Mouse (Mus musculus): ENCODE results near the gene Cuedc1. TPM values are rescaled to one million over a fixed set of nuclear protein-coding genes. Genes with fewer than 3 reads are reported as not detected.

Cuedc1 gene
- total and polyA plus RNA-seq, 3 experiments, result 1.0 to 4.8 TPM; not detected in 1

- no peaks in the 10 kb centered on the region for H3K4me1 ChIP-seq (ENCODE audit: control insufficient read depth in 1 of 2, insufficient read depth in 2 of 2, low read length in 2 of 2)
- no peak overlapping the region for H3K4me3 ChIP-seq (ENCODE audit: control insufficient read depth in 1 of 2, insufficient read depth in 1 of 2, low read depth in 2 of 2, low read length in 2 of 2)
- peaks cover 0 to 3% of the 10 kb centered on the region in 2 experiments; a peak in 2 of 4 replicates for H3K27me3 ChIP-seq (ENCODE audit: control insufficient read depth in 1 of 2, insufficient read depth in 2 of 2, low read length in 2 of 2)
- no peak overlapping the region for H3K9ac ChIP-seq (ENCODE audit: control insufficient read depth, low read depth, low read length, poor library complexity, severe bottlenecking)
- no peak for DNase-seq (ENCODE audit: low read depth, low spot score)
- TF ChIP-seq SMC3 (IDR thresholded peaks at IDR 0.05; ENCODE audit: low read depth, low read length), result no peak
- no peak for TF ChIP-seq CHD2 (IDR thresholded peaks at IDR 0.05; ENCODE audit: low read length)
- TF ChIP-seq EP300 (IDR thresholded peaks at IDR 0.05; ENCODE audit: low read depth in 1 of 2, low read length in 2 of 2), result no peak
- TF ChIP-seq TBP (IDR thresholded peaks at IDR 0.05; ENCODE audit: low read depth, low read length), result no peak
- no peak for TF ChIP-seq POLR2AphosphoS5 (IDR thresholded peaks at IDR 0.05; ENCODE audit: borderline replicate concordance, low read depth, low read length)
- TF ChIP-seq NELFE (IDR thresholded peaks at IDR 0.05; ENCODE audit: low read depth, low read length), result no peak
- TF ChIP-seq ETS1 (IDR thresholded peaks at IDR 0.05; ENCODE audit: low read depth, low read length), result no peak
- no peak for TF ChIP-seq ELF1 (IDR thresholded peaks at IDR 0.05; ENCODE audit: low read depth, low read length)
- H3K27ac ChIP-seq (ENCODE audit: control insufficient read depth, low read depth, low read length), result no peak overlapping the region
- H3K79me2 ChIP-seq (ENCODE audit: control insufficient read depth, insufficient read depth, low read length, poor library complexity), result no peaks in the 10 kb centered on the region
- H3K9me3 ChIP-seq (replicated peaks; ENCODE audit: insufficient read depth, low read length), result no peaks in the 10 kb centered on the region
- no peaks in the 10 kb centered on the region for H3K36me3 ChIP-seq (ENCODE audit: control insufficient read depth in 1 of 2, insufficient read depth in 2 of 2, low read length in 2 of 2)
Observed at GRCm38 (mm10) chr11:88118091-88118440, 20.2 kb downstream of the Cuedc1 start.

- no peaks in the 10 kb centered on the region for H3K36me3 ChIP-seq (ENCODE audit: control insufficient read depth in 1 of 2, insufficient read depth in 2 of 2, low read length in 2 of 2)
- no peak overlapping the region for H3K9ac ChIP-seq (ENCODE audit: control insufficient read depth, low read depth, low read length, poor library complexity, severe bottlenecking)
- peaks cover under 1 to 3% of the 10 kb centered on the region in 2 experiments; a peak in 3 of 4 replicates for H3K27me3 ChIP-seq (ENCODE audit: control insufficient read depth in 1 of 2, insufficient read depth in 2 of 2, low read length in 2 of 2)
- no peaks in the 10 kb centered on the region for H3K79me2 ChIP-seq (ENCODE audit: control insufficient read depth, insufficient read depth, low read length, poor library complexity)
- no peak overlapping the region for H3K27ac ChIP-seq (ENCODE audit: control insufficient read depth, low read depth, low read length)
- DNase-seq (ENCODE audit: low read depth, low spot score), result no peak
- H3K9me3 ChIP-seq (replicated peaks; ENCODE audit: insufficient read depth, low read length), result no peaks in the 10 kb centered on the region
- no peak overlapping the region for H3K4me3 ChIP-seq (ENCODE audit: control insufficient read depth in 1 of 2, insufficient read depth in 1 of 2, low read depth in 2 of 2, low read length in 2 of 2)
- TF ChIP-seq EP300 (IDR thresholded peaks at IDR 0.05; ENCODE audit: low read depth in 1 of 2, low read length in 2 of 2) (no peak), MYB (IDR thresholded peaks at IDR 0.05; ENCODE audit: low read depth, low read length) (no peak), ZNF384 (IDR thresholded peaks at IDR 0.05; ENCODE audit: low read depth, low read length) (no peak)
- no peaks in the 10 kb centered on the region for H3K4me1 ChIP-seq (ENCODE audit: control insufficient read depth in 1 of 2, insufficient read depth in 2 of 2, low read length in 2 of 2)
Observed at GRCm38 (mm10) chr11:88118817-88119642, 21.2 kb downstream of the Cuedc1 start.

GRCm38 (mm10) chr11:88122545-88122944, 24.7 kb downstream of the Cuedc1 start:
- DNase-seq (ENCODE audit: low read depth, low spot score), result no peak
- no peak overlapping the region for H3K4me3 ChIP-seq (ENCODE audit: control insufficient read depth in 1 of 2, insufficient read depth in 1 of 2, low read depth in 2 of 2, low read length in 2 of 2)
- no peak overlapping the region for H3K27ac ChIP-seq (ENCODE audit: control insufficient read depth, low read depth, low read length)
- H3K9ac ChIP-seq (ENCODE audit: control insufficient read depth, low read depth, low read length, poor library complexity, severe bottlenecking), result no peak overlapping the region
- TF ChIP-seq USF2 (IDR thresholded peaks at IDR 0.05; ENCODE audit: borderline replicate concordance in 1 of 2, insufficient read depth in 1 of 2, low read depth in 1 of 2, low read length in 2 of 2) (no peak), RCOR1 (IDR thresholded peaks at IDR 0.05; ENCODE audit: low read depth, low read length) (no peak), TCF12 (IDR thresholded peaks at IDR 0.05; ENCODE audit: low read depth, low read length) (no peak), ETS1 (IDR thresholded peaks at IDR 0.05; ENCODE audit: low read depth, low read length) (no peak), SMC3 (IDR thresholded peaks at IDR 0.05; ENCODE audit: low read depth, low read length) (no peak), MAX (IDR thresholded peaks at IDR 0.05; ENCODE audit: low read length) (no peak), JUND (IDR thresholded peaks at IDR 0.05; ENCODE audit: low read depth, low read length) (no peak), USF1 (IDR thresholded peaks at IDR 0.05; ENCODE audit: low read depth, low read length) (no peak), NELFE (IDR thresholded peaks at IDR 0.05; ENCODE audit: low read depth, low read length) (no peak), EP300 (IDR thresholded peaks at IDR 0.05; ENCODE audit: low read depth in 1 of 2, low read length in 2 of 2) (no peak), MYB (IDR thresholded peaks at IDR 0.05; ENCODE audit: low read depth, low read length) (no peak), POLR2AphosphoS5 (IDR thresholded peaks at IDR 0.05; ENCODE audit: borderline replicate concordance, low read depth, low read length) (no peak), POLR2A (IDR thresholded peaks at IDR 0.05; ENCODE audit: control insufficient read depth in 1 of 2, insufficient read depth in 1 of 2, low read depth in 1 of 2, low read length in 2 of 2, poor library complexity in 1 of 2) (no peak), BHLHE40 (IDR thresholded peaks at IDR 0.05; ENCODE audit: borderline replicate concordance, low read depth, low read length) (no peak)
- H3K79me2 ChIP-seq (ENCODE audit: control insufficient read depth, insufficient read depth, low read length, poor library complexity), result no peaks in the 10 kb centered on the region
- no peaks in the 10 kb centered on the region for H3K4me1 ChIP-seq (ENCODE audit: control insufficient read depth in 1 of 2, insufficient read depth in 2 of 2, low read length in 2 of 2)
- no peaks in the 10 kb centered on the region for H3K9me3 ChIP-seq (replicated peaks; ENCODE audit: insufficient read depth, low read length)
- peaks cover 3 to 4% of the 10 kb centered on the region in 2 experiments for H3K27me3 ChIP-seq (ENCODE audit: control insufficient read depth in 1 of 2, insufficient read depth in 2 of 2, low read length in 2 of 2)
- H3K36me3 ChIP-seq (ENCODE audit: control insufficient read depth in 1 of 2, insufficient read depth in 2 of 2, low read length in 2 of 2), result no peaks in the 10 kb centered on the region

Data from MEL (cell line).